Mouse (Mus musculus) left cerebral cortex, postnatal 14 days (tissue): ENCODE results near the gene Sim1. TPM values are rescaled to one million over a fixed set of nuclear protein-coding genes. Genes with fewer than 3 reads are reported as not detected.

Experiments used
- DNase-seq, 2 experiments: peaks; one replicate each; pipeline ENCODE4 v3.0.0; 2021 to 2022; ENCODE audit warnings: low spot score in 2 of 2, mixed read lengths in 1 of 2
- intact Hi-C: fragments of 180-260 bp; cut with DNase I; formaldehyde crosslinking; loops from one replicate; pipeline ENCODE4 v1.15.1; 2025
- total RNA-seq, 2 experiments: library from RNA; stranded (reverse); gene quantifications; 2 replicates each; pipeline ENCODE4 v1.2.3; 2021

Sim1 gene
- total RNA-seq, 2 experiments from 2014 or later: 0.38 TPM; not detected in 1

- intact Hi-C loops: loop anchor here (5.0 kb wide), 2 partner anchors 377 to 1127 kb away; no protein-coding TSS in a partner anchor
- DNase-seq: no peak
These were observed 5.5 kb downstream of the Sim1 start for GRCm38 (mm10) chr10:50899846-50900745.

- no peak for DNase-seq
- intact Hi-C loops: loop anchor here (5.0 kb wide), 2 partner anchors 376 to 1126 kb away; no protein-coding TSS in a partner anchor
These were observed 6.4 kb downstream of the Sim1 start for GRCm38 (mm10) chr10:50900746-50901600.

GRCm38 (mm10) chr10:50901601-50902475 lies 7.3 kb downstream of the Sim1 start:
- intact Hi-C loops: loop anchor here (5.0 kb wide), 2 partner anchors 375 to 1125 kb away; no protein-coding TSS in a partner anchor
- DNase-seq: no peak

- no peak for DNase-seq
- intact Hi-C loops: loop anchor here (5.0 kb wide), 2 partner anchors 374 to 1124 kb away; no protein-coding TSS in a partner anchor
These were observed 8.5 kb downstream of the Sim1 start for GRCm38 (mm10) chr10:50902741-50903715.

GRCm38 (mm10) chr10:50903846-50904763 lies 9.6 kb downstream of the Sim1 start:
- no peak for DNase-seq
- intact Hi-C loops: loop anchor here (5.0 kb wide), 2 partner anchors 373 to 1123 kb away; no protein-coding TSS in a partner anchor

GRCm38 (mm10) chr10:50904764-50905701 lies 10.5 kb downstream of the Sim1 start:
- intact Hi-C loops: loop anchor here (5.0 kb wide), 3 partner anchors 372 to 1122 kb away; no protein-coding TSS in a partner anchor
- no peak for DNase-seq

- intact Hi-C loops: no loop called here
- no peak for DNase-seq
These were observed 15.8 kb downstream of the Sim1 start for GRCm38 (mm10) chr10:50910400-50910799.

GRCm38 (mm10) chr10:50910861-50911410 lies 16.4 kb downstream of the Sim1 start:
- DNase-seq: no peak
- intact Hi-C loops: no loop called here

- intact Hi-C loops: no loop called here
- DNase-seq: no peak
These were observed 21.1 kb downstream of the Sim1 start for GRCm38 (mm10) chr10:50915607-50916006.

- DNase-seq: no peak
These were observed 34.7 kb downstream of the Sim1 start for GRCm38 (mm10) chr10:50929281-50929680.

GRCm38 (mm10) chr10:50935673-50936072 lies 41.1 kb downstream of the Sim1 start:
- DNase-seq: no peak
- intact Hi-C loops: no loop called here

More at GRCm38 (mm10) chr10:50929281-50929680, 34.7 kb downstream of the Sim1 start:
- intact Hi-C loops: no loop called here

- no peak for DNase-seq
- intact Hi-C loops: no loop called here
These were observed 79.1 kb downstream of the Sim1 start for GRCm38 (mm10) chr10:50973625-50974024.

GRCm38 (mm10) chr10:50981849-50982248 lies 87.3 kb downstream of the Sim1 start:
- intact Hi-C loops: no loop called here
- DNase-seq: no peak

GRCm38 (mm10) chr10:50983620-50984019 lies 89.1 kb downstream of the Sim1 start:
- no peak for DNase-seq

GRCm38 (mm10) chr10:51007798-51008197 lies 113.2 kb downstream of the Sim1 start:
- intact Hi-C loops: no loop called here
- no peak for DNase-seq

More at GRCm38 (mm10) chr10:50983620-50984019, 89.1 kb downstream of the Sim1 start:
- intact Hi-C loops: no loop called here
